Mouse (Mus musculus): Measurements from ENCODE around the gene Calcoco1. TPM values are rescaled to one million over a fixed set of nuclear protein-coding genes. Genes with fewer than 3 reads are reported as not detected.
A peak's percentile ranks its signal among the peaks of the same experiment; 100 is the strongest.

Calcoco1 gene
- total RNA-seq, 2 experiments from 2014 or later = 10.8 to 12.2 TPM

DNA sequence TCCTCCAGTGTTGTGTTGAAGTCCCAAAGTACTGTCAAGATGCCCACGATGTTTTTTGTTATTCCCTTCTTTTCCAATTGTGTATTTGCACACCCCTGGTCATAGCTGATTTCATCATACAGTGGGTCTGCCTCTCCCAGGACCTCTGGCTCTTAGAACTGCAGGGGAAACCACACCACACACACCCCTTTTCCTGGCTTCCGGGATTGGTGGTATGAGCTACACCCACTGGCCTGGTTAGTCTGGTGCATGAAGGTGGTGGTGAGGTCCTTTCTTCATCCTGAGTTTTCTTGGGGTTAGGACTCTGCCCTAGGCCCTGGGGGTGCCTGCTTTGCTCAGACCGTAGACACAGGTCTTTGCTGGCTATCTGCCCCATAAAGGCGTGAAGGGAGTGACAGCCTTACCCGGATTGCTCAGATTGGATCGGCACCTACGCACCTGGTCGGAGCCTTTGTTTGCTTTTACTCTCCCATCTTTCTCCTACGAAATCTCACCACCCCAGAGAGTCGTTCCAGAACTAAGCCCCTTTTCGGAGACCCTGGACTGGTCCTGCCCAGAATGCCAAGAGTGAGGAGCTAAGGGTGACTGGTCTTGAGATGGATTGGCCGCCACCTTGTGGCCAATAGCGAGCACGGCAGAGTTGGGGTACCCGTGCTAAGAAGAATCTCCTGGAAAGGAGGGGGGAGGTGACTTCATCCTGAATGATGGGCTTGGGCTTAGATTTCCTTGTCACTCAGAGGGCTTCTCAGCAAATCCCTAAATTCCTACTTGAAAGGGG lies 17.7 kb upstream of the Calcoco1 start:
- ATAC-seq (replicated peaks; ENCODE audit: poor library complexity, severe bottlenecking) = peak; percentile 51

DNA sequence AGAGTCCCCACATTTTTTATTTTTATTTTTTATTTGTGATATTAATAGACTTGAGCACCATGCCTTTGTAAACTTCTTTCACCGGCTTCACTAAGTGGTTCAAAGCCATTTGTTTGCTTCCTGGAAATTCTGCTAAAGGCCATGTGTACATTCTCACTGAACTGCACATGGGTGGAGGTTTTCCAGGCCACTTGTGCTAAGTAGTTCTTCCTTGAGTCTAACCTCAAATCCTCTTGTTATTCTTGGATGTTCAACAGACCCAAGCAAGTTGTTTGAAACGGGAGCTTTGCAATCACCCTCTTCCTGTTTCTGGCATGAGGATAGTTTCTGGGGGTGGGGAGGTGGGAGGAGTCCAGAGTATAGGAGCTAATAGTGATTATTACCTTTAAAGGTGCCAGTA lies 16.5 kb upstream of the Calcoco1 start:
- no peak for ATAC-seq (replicated peaks; ENCODE audit: poor library complexity, severe bottlenecking)

DNA sequence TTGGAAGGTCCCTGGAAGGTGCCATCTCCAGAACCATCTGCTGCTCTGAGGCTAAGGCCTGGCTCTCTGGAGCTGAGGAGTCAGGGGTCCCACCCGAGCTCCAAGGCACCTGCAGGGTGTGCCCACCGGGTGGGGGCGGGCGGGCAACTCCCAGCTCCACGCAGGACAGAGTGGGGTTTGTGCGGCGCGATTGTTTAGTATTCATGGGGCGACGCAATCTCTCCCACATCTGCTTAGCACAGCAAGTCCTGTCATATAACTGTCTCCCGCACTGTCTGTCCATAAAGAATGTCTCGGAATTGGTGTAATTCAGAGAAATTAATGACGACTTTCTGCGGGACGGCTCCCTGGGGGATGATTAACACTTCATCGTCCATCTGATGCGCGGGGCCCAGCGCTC lies 15.1 kb upstream of the Calcoco1 start:
- no peak for ATAC-seq (replicated peaks; ENCODE audit: poor library complexity, severe bottlenecking)

DNA sequence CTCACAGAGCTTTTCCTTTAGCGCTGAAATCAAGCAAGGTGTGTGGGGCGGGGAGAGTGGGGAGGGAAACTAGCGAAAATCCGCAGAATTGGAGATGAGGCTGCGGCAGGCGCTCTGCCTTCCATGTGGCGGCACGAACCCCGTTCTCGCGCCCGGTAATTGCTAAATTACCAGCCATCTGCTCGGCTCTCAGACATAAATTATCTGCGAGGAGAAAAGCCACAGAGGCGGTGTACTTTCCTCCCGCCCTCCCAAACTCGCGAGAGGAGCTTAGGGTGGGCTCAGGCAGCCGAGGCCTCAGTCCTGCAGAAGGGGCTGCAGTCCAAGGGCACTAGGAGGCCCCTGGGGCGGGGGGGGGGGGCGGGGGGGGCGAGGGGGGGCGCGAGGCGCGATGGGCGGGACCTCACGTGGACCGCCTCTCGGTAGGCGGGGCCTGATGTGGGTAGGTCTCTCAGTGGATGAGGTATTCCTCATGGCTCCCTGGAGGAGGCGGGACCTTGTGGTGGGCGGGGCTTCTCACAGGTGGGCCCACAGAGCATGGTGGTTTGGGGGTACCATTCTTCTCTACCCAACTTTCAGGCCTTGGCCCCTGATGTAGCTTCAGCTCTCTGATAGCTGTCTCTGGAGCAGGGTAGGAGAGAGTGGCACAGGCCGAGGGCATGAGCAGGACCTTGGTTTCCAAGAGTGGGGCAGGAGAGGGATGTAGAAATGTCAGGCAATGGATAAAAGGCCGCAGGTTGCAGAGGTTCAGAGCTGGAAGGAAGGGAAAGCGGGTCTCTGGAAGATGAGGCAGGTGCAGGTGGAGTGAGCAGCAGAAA lies 14.4 kb upstream of the Calcoco1 start:
- peak; percentile 19; the same call in 1 of the 2 replicates for ATAC-seq (replicated peaks; ENCODE audit: poor library complexity, severe bottlenecking)

DNA sequence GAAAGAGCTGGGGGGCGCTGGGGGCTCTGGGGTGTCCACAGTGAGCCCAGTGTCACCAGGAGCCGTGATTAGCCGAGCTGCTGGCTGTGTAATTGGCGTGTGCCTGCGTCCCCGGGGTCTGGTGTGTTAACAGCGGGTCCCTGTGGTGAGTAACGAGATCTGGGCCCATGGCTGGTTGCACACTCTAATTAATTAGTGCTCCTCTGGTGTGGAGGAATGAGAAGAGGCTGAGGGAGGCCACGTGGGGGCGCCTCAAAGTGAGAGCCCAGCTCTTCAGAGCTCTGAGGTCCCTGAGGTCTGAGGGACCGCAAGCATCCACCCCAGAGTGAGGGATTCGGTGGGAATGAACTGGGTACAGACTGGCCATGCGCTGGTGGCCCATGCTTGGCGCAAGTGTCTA lies 13.1 kb upstream of the Calcoco1 start:
- peak; percentile 28 for ATAC-seq (replicated peaks; ENCODE audit: poor library complexity, severe bottlenecking)

DNA sequence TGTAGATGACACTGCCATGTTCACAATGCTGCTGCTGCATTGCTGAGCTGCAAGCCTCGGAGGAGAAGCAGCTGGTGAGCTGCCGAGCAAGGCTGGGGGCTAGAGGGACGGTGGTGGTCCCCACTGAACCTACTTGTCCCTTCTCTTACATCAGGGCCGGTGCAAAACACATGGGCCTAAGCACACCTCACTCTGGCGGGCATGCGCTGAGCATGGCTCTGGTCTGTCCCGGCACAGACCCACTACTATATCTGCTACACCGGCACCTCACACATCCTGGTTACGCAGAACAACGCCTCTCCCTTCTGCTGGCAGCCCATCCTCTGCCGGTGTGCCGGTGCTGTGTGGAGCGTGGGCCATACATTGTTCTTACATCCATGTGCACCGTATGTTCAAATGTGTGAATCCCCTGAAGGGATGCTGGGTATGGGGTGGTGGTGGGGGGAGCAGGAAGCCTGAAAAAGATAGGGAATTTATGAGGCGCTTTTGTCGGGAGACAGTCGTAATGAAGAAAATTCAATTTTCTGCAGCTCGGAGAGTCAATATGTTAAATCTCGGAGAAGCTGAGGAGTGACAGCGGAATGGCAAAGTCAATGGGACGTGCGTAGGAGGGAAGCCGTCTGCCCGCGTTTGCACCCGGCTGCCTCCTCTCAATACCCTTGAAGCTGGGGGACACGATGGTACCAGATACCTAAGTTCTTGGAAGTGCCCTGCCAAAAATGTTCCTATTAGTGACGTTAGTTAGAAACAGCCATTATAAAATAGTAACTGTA lies 12.0 kb upstream of the Calcoco1 start:
- ATAC-seq (replicated peaks; ENCODE audit: poor library complexity, severe bottlenecking) = no peak

DNA sequence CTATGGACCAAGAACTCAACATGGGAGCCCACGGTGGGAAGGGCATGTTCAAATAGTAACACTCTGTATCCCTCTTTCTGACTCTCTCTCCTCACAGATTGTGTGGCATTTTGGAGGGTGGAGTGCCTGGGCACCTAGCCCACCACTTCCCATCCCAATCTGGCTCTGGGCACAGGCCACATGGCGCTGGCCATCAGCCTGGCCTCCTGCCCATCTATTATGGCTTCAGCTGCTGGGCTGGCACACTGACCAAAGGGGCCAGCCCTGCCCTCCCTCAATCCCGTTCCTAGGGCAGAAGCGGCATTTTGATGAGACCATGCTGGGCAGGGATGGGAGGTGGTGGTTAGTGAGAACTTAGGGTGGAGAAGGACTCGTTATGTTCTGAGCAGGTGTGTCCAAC lies 11.3 kb upstream of the Calcoco1 start:
- no peak for ATAC-seq (replicated peaks; ENCODE audit: poor library complexity, severe bottlenecking)

DNA sequence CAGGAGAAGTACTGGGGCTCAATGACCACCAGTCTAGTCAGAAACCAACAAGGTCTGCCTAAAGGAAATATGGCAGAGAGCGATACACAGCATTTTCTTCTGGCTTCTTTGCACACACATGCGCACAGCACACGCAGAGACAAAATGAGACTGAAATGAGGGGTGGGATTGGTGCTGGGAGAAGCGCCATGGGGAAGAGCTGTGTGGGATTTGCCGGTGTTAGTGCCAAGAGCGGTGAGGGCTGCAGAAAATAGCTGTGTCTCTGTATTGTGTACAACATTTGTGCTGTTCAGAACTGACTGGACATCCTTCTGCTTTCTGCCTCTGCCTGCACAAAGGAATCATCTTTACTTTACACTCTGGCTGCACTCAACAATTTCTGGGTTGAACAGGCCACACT lies 10.4 kb upstream of the Calcoco1 start:
- no peak for ATAC-seq (replicated peaks; ENCODE audit: poor library complexity, severe bottlenecking)

DNA sequence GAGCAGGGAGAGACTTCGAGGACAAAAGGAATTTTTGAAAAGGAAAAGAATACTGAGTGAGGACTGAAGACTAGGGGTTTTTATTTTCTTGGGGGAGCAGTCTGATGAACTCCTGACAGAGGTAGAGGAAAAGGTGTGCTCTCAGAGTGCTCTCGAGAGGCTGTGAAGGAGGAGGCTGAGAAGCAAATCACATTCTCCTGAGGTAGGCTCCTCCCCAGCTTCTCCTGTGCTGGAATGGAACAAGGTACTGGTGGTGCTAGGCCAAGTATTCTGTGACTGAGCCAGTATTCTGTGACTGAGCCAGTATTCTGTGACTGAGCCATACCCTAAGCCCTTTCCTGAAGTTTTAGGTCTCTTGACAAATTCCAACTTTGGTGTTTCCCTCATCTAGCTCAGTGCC lies 6.0 kb upstream of the Calcoco1 start:
- ATAC-seq (replicated peaks; ENCODE audit: poor library complexity, severe bottlenecking) = no peak

DNA sequence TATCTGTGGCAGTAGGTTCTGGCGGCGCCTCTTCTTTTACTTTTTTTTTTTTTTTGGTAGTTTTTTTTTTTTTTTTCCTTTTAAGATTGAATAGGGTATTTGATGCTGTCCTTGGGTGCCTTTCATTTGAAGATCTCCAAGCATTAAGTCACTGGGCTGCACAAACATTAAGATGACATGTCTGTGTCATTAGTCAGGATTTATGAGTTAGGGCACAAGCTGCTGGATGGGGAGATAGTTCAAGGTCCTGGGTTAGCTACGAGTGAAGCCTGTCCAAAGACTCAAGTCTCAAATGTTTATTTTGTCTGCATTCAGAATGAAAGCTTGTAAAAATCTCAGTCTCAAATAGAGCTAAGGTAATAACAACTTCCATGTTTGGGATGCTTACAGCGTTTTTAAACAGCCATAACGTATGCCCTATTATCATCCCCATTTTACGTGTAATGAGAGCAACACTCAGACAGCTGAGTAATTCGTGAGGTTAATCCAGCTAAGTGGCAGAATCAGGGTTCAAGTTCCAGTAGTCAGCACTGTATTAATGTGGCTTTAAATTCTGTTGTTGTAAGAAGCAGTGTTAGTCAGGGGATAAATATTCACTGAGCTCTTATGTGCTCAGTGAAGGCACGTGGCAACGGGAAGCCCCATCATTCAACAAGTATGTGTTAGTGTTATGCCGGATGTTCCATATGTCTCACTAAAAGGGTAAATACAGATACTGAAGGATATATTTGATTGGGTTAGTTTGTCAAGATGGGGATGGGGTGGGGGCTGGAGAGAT lies 1.6 kb upstream of the Calcoco1 start:
- ATAC-seq (replicated peaks; ENCODE audit: poor library complexity, severe bottlenecking) = no peak

DNA sequence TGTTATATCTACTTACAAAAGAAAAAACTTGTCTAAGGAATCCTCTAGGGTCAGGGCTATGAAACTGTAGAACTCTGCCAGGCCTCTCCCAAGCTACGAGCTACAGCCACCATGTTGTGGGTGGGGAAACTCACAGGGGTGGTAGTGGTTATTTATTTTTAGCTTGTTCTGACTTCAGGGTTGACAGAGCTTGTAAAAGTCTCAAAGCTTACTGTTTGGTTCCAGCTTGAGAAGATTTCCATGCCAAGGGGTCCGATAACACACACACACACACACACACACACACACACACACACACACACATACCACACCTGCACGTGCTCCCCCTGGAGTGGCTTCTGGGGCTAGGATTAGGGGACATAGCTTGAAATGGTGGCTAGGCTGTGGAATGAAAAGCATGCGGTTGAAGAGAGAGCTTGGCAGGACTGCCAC lies 538 bp upstream of the Calcoco1 start:
- peak; percentile 11; the same call in 1 of the 2 replicates for ATAC-seq (replicated peaks; ENCODE audit: poor library complexity, severe bottlenecking)

DNA sequence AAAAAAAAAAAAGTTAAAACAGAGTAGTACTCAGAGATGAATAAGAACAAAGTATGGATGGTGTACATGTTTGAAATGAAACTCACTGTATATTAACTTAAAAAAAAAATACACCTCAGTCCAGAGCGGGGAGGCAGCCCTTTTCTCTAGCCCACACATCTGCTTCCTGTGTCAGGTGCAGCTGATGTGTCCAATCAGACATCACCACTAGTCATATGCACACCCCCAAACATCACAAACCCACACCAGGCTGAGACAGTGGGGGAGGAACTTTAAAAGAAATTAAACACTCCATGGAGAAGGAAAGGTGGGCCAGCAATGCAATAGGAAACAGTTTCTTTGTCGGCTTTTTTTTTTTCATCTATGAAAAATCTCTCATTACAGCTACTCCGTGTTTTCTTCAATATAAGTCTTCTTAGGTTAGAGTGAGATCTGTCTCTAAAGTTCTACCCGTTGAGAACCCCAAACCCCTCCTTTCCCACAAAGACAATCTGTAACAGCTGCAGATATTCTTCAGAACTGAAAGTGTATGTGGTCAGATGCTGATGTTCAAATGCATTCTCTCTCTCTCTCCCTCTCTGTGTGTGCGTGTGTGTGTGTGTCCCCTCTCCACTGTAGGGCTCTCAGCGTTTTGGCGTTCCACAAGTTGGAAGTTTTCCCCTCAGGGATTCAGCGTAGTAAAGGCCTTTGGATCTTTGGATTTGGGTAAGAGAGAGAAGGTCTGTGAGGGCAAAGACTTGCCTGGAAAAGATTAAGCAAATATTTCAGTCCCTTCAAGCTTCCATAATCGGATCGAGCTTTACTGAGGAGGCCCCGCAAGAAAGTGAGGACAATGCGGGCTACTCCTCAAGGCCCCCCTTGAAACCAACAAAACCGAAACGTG lies 721 bp downstream of the Calcoco1 start:
- peak; percentile 41; the same call in 1 of the 2 replicates for ATAC-seq (replicated peaks; ENCODE audit: poor library complexity, severe bottlenecking)

DNA sequence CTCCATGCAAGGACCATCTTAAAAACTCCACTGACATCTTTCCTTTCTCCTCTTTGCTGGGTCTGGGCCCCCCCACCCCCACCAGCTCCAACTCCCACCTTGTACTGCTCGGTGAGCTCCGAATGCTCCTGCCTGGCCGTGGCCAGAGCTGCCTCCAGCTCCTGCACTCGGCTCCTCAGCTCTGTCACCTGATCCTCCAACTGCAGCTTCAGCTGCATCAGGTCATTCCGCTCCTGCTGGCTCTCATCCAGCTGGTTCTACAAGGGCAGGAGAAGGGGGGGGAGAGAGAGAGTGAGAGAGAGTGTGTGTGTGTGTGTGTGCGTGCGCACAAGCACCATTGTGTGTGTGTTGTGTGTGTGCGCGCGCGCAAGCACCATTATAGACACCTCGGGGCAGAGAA lies 5.8 kb downstream of the Calcoco1 start:
- no peak for ATAC-seq (replicated peaks; ENCODE audit: poor library complexity, severe bottlenecking)

DNA sequence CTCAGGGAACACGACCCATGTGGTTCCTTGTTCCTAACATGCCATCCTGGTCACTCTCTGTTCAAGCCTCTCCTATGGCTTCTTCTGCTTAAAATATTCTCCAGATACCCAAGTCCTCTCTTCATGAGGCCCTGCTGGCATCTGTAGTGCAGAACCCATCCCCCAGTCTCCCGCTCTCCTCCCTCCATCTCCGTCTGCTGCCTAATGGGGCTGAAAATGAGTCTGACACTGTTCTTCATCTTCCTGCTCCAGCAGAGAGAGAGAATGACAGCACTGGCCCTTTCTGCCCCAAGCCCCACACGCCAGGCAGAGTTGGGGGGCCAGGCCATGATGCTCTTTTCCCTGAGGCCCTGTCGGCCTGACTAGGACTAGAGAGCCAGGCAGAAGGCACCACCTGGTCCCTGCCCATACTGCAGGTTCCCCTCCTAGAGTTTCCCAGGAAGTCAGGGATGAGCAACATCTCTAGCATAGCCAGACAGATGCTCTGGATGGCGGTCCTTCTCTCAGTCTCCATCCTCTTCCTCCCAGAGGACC lies 14.2 kb downstream of the Calcoco1 start:
- no peak for ATAC-seq (replicated peaks; ENCODE audit: poor library complexity, severe bottlenecking)

DNA sequence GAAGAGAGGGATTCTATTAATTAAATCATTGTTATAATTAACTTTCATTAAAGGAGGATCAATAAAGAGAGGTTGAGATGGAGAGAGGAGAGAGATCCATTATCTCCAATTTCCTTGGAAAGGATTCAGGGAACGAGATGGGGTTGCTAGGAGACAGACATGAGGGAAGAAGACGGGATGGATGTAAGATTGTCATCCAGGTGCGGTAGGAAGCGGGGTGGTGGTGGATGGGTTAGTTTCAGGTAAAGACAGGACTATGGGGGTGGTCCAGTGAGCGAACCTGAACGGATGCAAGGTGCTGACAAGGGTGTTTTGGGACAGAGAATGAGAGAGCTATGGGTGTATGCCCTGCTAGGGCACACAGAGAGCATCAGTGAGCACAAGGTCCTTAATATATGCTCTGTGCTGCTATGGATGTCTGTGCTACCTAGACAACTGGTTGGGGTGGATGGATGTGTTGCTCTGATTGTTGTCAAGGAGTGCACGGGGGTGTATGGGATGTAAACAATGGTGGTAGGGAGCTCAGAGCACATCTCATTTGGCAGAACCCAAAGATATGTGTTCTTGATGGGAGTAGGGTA lies 16.0 kb downstream of the Calcoco1 start:
- ATAC-seq (replicated peaks; ENCODE audit: poor library complexity, severe bottlenecking) = no peak

DNA sequence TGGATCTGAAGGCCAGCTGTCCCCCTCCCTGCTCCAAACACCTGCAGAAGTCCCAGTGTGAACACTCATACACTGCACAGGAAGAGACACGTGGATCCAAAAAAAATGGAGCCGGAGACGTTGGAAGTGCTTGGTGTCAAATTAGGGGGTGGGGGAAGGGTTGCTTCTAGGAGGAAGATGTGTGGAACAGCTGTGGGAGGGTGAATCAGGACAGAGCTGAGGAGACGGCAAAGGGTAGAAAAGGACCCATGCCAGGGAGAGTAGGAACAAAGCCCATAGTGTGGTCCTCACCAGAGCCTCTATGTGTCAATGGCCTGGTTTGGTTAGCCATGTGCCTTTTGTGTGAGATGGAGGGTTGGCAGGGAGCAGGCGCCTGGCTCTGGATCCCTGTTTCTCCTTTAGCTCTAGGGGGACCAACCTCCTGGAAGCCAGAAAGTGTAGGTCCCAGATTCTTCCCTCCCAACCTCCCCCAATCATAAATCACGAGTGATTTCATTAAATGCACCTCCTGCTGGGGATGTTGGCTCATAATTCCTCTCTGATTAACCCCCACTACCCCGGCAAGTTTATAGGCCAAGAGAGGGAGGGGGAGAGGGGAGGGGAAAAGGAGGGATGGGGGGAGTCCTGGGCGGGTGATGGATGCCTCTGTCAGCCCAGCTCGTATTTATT lies 16.6 kb downstream of the Calcoco1 start:
- ATAC-seq (replicated peaks; ENCODE audit: poor library complexity, severe bottlenecking) = no peak

DNA sequence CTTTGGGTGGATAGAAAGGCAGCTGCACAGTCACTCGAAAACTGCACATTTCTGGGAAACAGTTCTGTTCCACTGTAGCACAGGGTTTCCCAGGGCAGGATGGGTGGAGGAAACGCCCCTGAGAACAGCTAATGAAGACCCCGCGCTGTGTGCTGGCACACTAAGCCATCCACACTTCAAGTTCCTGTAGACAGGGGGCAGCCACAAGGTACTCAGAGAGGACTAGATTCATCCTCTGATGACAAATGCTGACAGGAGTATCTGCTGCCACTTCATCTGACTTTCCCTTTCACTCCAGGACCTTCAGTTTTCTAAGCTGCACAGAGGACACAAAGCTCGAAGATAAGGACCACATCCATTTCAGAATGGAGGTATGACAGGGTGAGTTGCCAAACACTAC lies 17.2 kb downstream of the Calcoco1 start:
- no peak for ATAC-seq (replicated peaks; ENCODE audit: poor library complexity, severe bottlenecking)

DNA sequence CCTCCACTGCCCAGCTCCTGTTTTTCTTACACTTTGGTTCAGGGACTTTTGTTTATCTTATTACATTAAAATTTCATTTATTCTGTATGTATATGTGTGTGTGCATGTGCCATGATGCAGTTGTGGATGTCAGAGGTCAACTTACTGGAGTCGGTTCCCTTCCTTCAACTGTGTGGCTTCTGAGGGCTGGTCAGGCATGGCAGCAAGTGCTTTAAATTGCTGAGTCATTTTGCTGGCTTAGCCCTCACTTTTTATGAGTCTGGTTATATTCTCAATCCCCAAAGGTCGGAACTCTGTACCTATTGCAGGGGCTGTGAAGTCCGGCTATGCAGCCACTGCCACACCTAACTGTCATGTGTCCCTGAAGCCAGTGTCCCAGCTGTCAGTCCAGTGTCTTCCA lies 19.0 kb downstream of the Calcoco1 start:
- no peak for ATAC-seq (replicated peaks; ENCODE audit: poor library complexity, severe bottlenecking)
